Mouse (Mus musculus) adipocyte (in vitro differentiated cells): ENCODE results near the gene Tcam1.
A peak's percentile ranks its signal among the peaks of the same experiment; 100 is the strongest.

Experiments used
- DNase-seq: peaks from one replicate; pipeline ENCODE4 v3.0.0-alpha.2; 2016; ENCODE audit warnings: low spot score

Gene Tcam1

GRCm38 (mm10) chr11:106318406-106319366, 42.2 kb downstream of the Tcam1 start:
- DNase-seq = peak; percentile 54

GRCm38 (mm10) chr11:106324858-106325257, 48.4 kb downstream of the Tcam1 start:
- DNase-seq = no peak

GRCm38 (mm10) chr11:106325566-106326206, 49.2 kb downstream of the Tcam1 start:
- DNase-seq = peak; percentile 74

GRCm38 (mm10) chr11:106326475-106326874, 50.0 kb downstream of the Tcam1 start:
- no peak for DNase-seq

- no peak for DNase-seq
Measured at GRCm38 (mm10) chr11:106328521-106328920, 52.0 kb downstream of the Tcam1 start.

GRCm38 (mm10) chr11:106329128-106329527, 52.7 kb downstream of the Tcam1 start:
- DNase-seq = no peak

- DNase-seq = peak; percentile 61
Measured at GRCm38 (mm10) chr11:106329682-106330081, 53.2 kb downstream of the Tcam1 start.

GRCm38 (mm10) chr11:106332458-106332857, 56.0 kb downstream of the Tcam1 start:
- no peak for DNase-seq

GRCm38 (mm10) chr11:106334066-106334465, 57.6 kb downstream of the Tcam1 start:
- DNase-seq = no peak

GRCm38 (mm10) chr11:106338029-106338428, 61.6 kb downstream of the Tcam1 start:
- DNase-seq = no peak
